Mouse (Mus musculus): ENCODE measurements around the gene Kcnk6. TPM values are rescaled to one million over a fixed set of nuclear protein-coding genes. Genes with fewer than 3 reads are reported as not detected.

Kcnk6 gene
- total RNA-seq (2021): 1 to 10 TPM; 3.8 to 4.4 TPM
- long read RNA-seq, experiment 1, full-length matches to known transcripts: 3 of 6 reads
- long read RNA-seq, experiment 1, partial matches to known transcripts: 0 of 6 reads
- long read RNA-seq, experiment 1, other reads (novel, unspliced or antisense): 3 of 6 reads
- long read RNA-seq, experiment 2, partial matches to known transcripts: 0 of 1 reads
- long read RNA-seq, experiment 2, other reads (novel, unspliced or antisense): 1 of 1 reads

GRCm38 (mm10) chr7:29232247-29233013 is at the start of gene Kcnk6:
Gene Kcnk6, minus strand, starts transcription at chr7:29232515.
- peak; percentile 68 to 74 for DNase-seq
- intact Hi-C loops (cut with DNase I): no loop called here

GRCm38 (mm10) chr7:29281201-29282073 is 49.1 kb upstream of the Kcnk6 start, which contains the start of gene Spint2:
Gene Spint2, minus strand, starts transcription at chr7:29281912.
- intact Hi-C loops (cut with DNase I): no loop called here
- DNase-seq: peak; percentile 56 to 66

GRCm38 (mm10) chr7:29280801-29281200 is 48.5 kb upstream of the Kcnk6 start:
- intact Hi-C loops (cut with DNase I): no loop called here
- DNase-seq: no peak

- DNase-seq: no peak
- intact Hi-C loops (cut with DNase I): no loop called here
These were observed 47.6 kb upstream of the Kcnk6 start for GRCm38 (mm10) chr7:29279924-29280323.

- no peak for DNase-seq
- intact Hi-C loops (cut with DNase I): no loop called here
These were observed 46.9 kb upstream of the Kcnk6 start for GRCm38 (mm10) chr7:29279261-29279660.

- no peak for DNase-seq
- intact Hi-C loops (cut with DNase I): no loop called here
These were observed 45.2 kb upstream of the Kcnk6 start for GRCm38 (mm10) chr7:29277510-29277909.

GRCm38 (mm10) chr7:29276715-29277114 is 44.4 kb upstream of the Kcnk6 start:
- no peak for DNase-seq
- intact Hi-C loops (cut with DNase I): no loop called here

GRCm38 (mm10) chr7:29271687-29272465 is 39.6 kb upstream of the Kcnk6 start:
- no peak for DNase-seq
- intact Hi-C loops (cut with DNase I): no loop called here

GRCm38 (mm10) chr7:29270445-29270844 is 38.1 kb upstream of the Kcnk6 start:
- intact Hi-C loops (cut with DNase I): no loop called here
- no peak for DNase-seq

- no peak for DNase-seq
- intact Hi-C loops (cut with DNase I): no loop called here
These were observed 34.6 kb upstream of the Kcnk6 start for GRCm38 (mm10) chr7:29266931-29267330.

- DNase-seq: no peak
- intact Hi-C loops (cut with DNase I): no loop called here
These were observed 33.3 kb upstream of the Kcnk6 start for GRCm38 (mm10) chr7:29265636-29266035.

- intact Hi-C loops (cut with DNase I): no loop called here
- no peak for DNase-seq
These were observed 31.5 kb upstream of the Kcnk6 start for GRCm38 (mm10) chr7:29263831-29264230.

- no peak for DNase-seq
These were observed 29.8 kb upstream of the Kcnk6 start for GRCm38 (mm10) chr7:29262151-29262550.

GRCm38 (mm10) chr7:29259781-29260730 is 27.7 kb upstream of the Kcnk6 start:
- intact Hi-C loops (cut with DNase I): no loop called here
- DNase-seq: no peak

More at GRCm38 (mm10) chr7:29262151-29262550, 29.8 kb upstream of the Kcnk6 start:
- intact Hi-C loops (cut with DNase I): no loop called here

- intact Hi-C loops (cut with DNase I): no loop called here
- no peak for DNase-seq
These were observed 25.1 kb upstream of the Kcnk6 start for GRCm38 (mm10) chr7:29257368-29257767.

- intact Hi-C loops (cut with DNase I): no loop called here
- no peak for DNase-seq
These were observed 23.6 kb upstream of the Kcnk6 start for GRCm38 (mm10) chr7:29255875-29256274.

GRCm38 (mm10) chr7:29253842-29254241 is 21.5 kb upstream of the Kcnk6 start:
- no peak for DNase-seq
- intact Hi-C loops (cut with DNase I): no loop called here

GRCm38 (mm10) chr7:29251166-29251565 is 18.9 kb upstream of the Kcnk6 start:
- DNase-seq: no peak
- intact Hi-C loops (cut with DNase I): no loop called here

GRCm38 (mm10) chr7:29248261-29248841 is 16.0 kb upstream of the Kcnk6 start, which contains the start of gene 2200002D01Rik:
Gene 2200002D01Rik, minus strand, starts transcription at chr7:29248466.
- intact Hi-C loops (cut with DNase I): loop anchor here (5.0 kb wide), 1 partner anchor 121 kb away; the partner anchor contains the start of gene Ryr1
- DNase-seq: peak; percentile 37 to 40
